Mouse (Mus musculus): ENCODE results near the gene Olfr978.
"Not testable (repeated sequence)": the region's sequence is repeated elsewhere in the genome, so short reads cannot be mapped to it uniquely, and the experiment has no call there.

Olfr978 gene

DNA sequence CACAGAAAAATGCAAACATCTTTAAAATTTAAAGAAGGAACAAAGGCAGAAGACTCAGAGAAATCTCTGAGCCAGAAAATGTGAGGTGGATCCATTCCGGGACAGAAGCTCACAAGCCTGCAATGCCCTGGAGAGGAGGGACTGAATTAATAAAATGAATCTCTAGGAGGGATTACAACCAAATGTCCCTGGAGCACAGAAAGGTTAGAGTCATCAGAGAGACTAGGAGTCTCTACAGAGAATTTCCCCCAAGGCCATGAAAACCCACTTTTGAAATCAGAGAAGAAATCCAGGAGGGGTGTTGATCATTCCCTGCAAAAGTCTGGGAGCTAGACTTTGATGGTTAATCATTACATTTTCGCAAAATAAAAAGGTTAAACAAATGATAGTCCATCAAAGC is at the start of gene Olfr978:
Gene Olfr978 (plus strand): TSS at position 301 of the 400 bp plus-strand sequence.
- no peak for DNase-seq

DNA sequence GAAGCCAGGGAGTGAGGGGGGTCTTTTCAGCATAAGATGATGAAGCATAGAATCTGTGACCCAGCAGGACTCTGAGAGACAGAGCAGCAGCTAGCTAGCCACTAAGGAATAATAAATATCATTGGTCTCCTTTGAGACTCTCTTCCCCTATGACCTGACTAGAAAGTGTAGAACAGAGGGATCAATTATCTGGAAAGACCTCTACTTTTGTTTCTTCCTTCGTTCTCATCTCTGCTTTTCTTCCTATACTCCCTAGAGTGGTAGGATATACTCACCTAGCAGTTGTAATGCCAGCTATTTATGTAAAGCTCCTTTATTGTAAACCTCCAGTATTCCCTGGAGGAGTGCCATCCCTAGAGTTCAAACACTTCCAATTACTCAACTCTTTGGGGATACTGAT is 40.0 kb upstream of the Olfr978 start, which contains the start of gene Olfr975:
Gene Olfr975 (minus strand): TSS at position 101 of the 400 bp plus-strand sequence.
- no peak for DNase-seq

DNA sequence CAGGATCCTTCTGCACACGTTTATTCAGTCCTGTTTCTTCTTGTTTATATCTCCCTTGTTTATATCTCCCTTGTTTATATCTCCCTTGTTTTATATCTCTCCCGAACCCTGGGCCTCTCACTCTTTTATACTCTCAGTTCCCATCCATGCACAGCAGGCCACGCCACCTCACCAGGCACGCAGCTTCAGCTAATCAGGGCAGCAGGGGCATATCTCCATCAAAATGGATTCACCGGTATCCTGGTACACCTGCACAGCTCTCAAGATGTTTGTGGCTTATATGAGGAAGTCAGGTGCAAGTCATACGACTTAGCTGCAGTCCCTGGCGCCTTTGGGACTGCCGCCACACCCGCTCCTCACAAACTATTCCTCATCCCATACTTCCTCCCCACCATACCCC is 30.9 kb upstream of the Olfr978 start, which contains the start of gene Olfr976:
Gene Olfr976 (minus strand): TSS at position 101 of the 400 bp plus-strand sequence.
- DNase-seq = not testable (repeated sequence)

DNA sequence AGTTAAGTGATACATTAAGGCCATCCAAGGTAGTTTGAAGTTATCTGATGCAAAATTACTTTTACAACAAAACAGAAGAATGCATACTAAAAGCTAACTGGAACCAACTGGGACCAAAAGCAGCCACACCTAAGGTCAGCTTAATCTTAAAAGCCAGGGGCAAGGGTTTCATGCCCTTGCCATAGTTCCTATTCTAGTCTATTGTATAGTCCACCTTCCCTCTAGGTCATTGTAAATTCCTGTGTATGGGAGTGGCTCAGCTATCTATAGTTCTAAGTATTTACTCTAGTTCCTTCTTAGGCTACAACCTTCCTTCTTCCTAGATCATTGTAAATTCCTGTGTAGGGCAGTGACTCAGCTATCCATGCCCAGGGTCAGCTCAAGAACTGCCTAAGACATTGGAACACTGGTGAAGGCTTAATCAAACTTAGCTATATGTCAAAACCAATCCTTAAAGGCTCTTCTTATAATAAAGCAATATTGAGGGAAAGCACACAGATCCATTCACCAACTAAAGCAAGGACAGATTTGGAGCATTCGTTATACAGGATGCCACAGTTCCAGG is 15.2 kb upstream of the Olfr978 start:
- not testable (repeated sequence) for DNase-seq

GRCm38 (mm10) chr9:40003365-40003764 is 11.5 kb downstream of the Olfr978 start, which contains the start of gene Olfr979:
Gene Olfr979, minus strand, starts transcription at chr9:40003465.
- DNase-seq = no peak

- no peak for DNase-seq
Measured at GRCm38 (mm10) chr9:40009482-40009881, 17.6 kb downstream of the Olfr978 start, which contains the start of gene Olfr980. Gene Olfr980, minus strand, starts transcription at chr9:40009582.

- DNase-seq = no peak
Measured at GRCm38 (mm10) chr9:40021164-40021563, 29.3 kb downstream of the Olfr978 start, which contains the start of gene Olfr981. Gene Olfr981, plus strand, starts transcription at chr9:40021464.

Measured in kidney, adult 8-10 months (tissue).